Mouse (Mus musculus) layer of hippocampus, adult 18-20 months (tissue): ENCODE results near the gene Stk10. TPM values are rescaled to one million over a fixed set of nuclear protein-coding genes. Genes with fewer than 3 reads are reported as not detected.
"Not testable (repeated sequence)": the region's sequence is repeated elsewhere in the genome, so short reads cannot be mapped to it uniquely, and the experiment has no call there.

Experiments
- DNase-seq, 2 experiments: peaks; one replicate each; pipeline ENCODE4 v3.0.0; 2022; ENCODE audit warnings: low spot score in 2 of 2
- long read RNA-seq: library from polyadenylated mRNA; stranded (forward); transcript quantifications from one replicate; pipeline ENCODE4 v2.0.0, GENCODE M21; 2021
- total RNA-seq, 2 experiments: library from RNA; stranded (reverse); gene quantifications; 2 replicates each; pipeline ENCODE4 v1.2.3; 2021

The Stk10 gene
- total RNA-seq: 1 to 10 TPM; 7.6 to 8.0 TPM
- long read RNA-seq, full-length matches to known transcripts: 1 of 6 reads
- long read RNA-seq, partial matches to known transcripts: 0 of 6 reads
- long read RNA-seq, other reads (novel, unspliced or antisense): 5 of 6 reads

GRCm38 (mm10) chr11:32532765-32533481 lies at the start of gene Stk10:
Gene Stk10, plus strand, starts transcription at chr11:32533305.
- DNase-seq: peak; percentile 90 to 93

- no peak for DNase-seq
Measured at GRCm38 (mm10) chr11:32485290-32485689, 47.8 kb upstream of the Stk10 start.

- no peak for DNase-seq
Measured at GRCm38 (mm10) chr11:32486621-32487020, 46.5 kb upstream of the Stk10 start.

DNA sequence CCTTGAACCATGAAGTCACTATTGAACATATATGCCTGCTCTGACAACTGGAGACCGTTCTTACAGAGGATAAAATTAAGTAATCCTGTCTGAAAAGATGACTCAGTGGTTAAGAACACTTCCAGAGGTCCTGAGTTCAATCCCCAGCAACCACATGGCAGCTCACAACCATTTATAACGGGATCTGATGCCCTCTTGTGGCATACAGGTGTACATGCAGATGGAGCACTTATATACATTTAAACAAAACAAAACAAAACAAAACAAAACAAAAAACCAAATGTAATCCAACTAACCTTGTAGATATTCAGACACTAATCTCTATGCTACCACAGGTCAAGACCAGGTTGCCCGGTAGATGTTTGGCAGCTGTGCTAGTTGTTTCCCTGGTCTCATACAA lies 45.6 kb upstream of the Stk10 start:
- no peak for DNase-seq

DNA sequence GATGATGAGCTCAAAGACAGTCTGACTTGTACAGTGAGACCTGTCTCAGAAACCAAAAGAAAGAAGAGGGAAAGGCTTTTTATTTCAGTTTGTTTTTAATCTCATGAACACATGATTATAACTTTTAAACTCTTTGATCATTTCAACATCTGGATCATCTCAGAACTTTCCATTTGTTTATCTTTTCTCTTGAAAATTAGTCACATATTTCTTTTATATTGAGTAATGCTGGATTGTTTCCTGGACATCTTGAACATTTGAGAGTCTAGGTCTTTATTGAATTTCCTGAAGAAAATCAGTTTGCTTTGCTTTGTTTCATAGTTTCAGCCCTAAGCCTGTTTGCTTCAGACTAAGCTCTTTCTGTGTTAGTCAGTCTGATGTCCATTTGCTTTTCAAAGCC lies 44.8 kb upstream of the Stk10 start:
- no peak for DNase-seq

- no peak for DNase-seq
Measured at GRCm38 (mm10) chr11:32488808-32489670, 44.1 kb upstream of the Stk10 start.

GRCm38 (mm10) chr11:32491079-32491478 lies 42.0 kb upstream of the Stk10 start:
- DNase-seq: no peak

DNA sequence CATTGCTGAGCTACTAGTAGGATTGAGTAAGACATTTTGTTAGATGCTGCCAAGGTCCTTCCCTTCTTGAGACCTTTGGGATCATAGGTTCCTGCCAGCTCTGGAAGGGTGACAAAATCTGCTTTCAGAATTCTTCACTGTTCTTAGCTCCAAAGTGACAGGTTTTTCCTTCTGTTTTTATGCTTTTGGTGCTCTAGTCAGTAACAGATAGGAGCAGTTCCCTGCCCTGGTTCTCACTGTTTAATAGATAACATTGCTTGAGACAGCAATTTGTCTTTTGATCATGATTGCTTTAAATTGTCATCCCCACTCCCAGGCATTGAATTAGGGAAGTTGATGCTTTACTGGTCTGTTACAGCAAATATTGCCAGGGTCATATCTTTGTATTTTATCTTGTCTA lies 39.8 kb upstream of the Stk10 start:
- no peak for DNase-seq

DNA sequence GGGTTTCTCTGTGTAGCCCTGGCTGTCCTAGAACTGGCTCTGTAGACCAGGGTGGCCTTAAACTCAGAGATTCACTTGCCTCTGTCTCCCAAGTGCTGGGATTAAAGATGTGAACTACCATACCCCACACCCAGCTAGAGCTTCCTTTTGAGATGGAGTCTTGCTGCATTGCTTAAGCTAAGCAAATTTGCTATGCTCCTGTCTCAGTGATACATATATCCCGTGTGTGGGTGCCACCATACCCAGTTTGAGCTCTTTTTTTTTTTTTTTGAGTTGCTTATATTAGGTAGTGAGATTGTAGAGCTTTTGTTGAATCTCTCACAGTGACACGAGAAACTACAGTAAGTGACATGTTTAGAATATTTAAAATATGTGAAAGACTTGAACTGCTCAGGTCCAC lies 37.8 kb upstream of the Stk10 start:
- no peak for DNase-seq

GRCm38 (mm10) chr11:32498757-32499535 lies 34.2 kb upstream of the Stk10 start:
- DNase-seq: peak in 1 of 2 experiments; percentile 64

DNA sequence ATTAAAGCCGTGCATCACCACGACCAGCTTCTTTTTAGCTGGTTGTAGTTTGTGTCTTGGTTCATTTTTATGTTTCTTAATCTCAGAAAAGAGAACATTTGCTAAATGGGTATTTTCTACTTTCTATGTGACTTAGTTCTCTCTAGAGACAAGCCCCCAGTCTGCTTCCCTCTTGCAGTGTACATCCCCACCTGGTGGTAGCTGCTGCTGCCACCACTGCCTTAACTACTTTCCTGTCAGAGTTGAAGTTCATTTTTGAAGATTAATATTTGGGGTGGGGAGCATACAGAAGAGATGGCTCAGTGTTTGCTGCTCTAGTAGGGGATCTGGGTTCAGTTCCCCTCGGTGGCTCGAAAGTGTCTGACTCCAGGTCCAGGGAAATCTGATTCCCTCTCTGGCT lies 33.2 kb upstream of the Stk10 start:
- DNase-seq: no peak

GRCm38 (mm10) chr11:32503711-32504110 lies 29.4 kb upstream of the Stk10 start:
- no peak for DNase-seq

GRCm38 (mm10) chr11:32505091-32505739 lies 27.9 kb upstream of the Stk10 start:
- DNase-seq: no peak

DNA sequence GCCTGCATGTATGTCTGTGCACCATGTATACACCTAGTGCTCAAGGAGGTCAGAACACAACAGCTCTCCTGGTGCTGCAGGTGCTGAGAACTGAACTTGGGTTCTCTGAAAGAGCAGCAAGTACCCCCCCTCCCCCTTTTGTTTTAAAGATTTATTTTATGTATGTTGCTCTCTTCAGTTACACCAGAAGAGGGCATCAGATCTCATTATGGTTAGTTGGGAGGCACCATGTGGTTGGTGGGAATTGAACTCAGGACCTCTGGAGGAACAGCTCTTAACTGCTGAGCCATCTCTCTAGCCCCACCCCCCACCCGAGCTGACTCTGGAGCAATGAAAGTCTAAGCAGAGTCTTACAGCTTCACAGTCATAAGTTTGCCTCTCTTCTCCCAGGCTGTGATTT lies 22.2 kb upstream of the Stk10 start:
- no peak for DNase-seq

- not testable (repeated sequence) for DNase-seq
Measured at GRCm38 (mm10) chr11:32514853-32515252, 18.3 kb upstream of the Stk10 start.

- no peak for DNase-seq
Measured at GRCm38 (mm10) chr11:32516091-32516490, 17.0 kb upstream of the Stk10 start.

- DNase-seq: peak; percentile 63 to 82
Measured at GRCm38 (mm10) chr11:32516916-32517712, 16.0 kb upstream of the Stk10 start.

GRCm38 (mm10) chr11:32518770-32519169 lies 14.3 kb upstream of the Stk10 start:
- DNase-seq: no peak

GRCm38 (mm10) chr11:32519354-32519753 lies 13.8 kb upstream of the Stk10 start:
- no peak for DNase-seq

- DNase-seq: no peak
Measured at GRCm38 (mm10) chr11:32521246-32521645, 11.9 kb upstream of the Stk10 start.
